Mouse (Mus musculus) adrenal gland, adult 2 months (tissue): ENCODE results near the gene Ptprf. TPM values are rescaled to one million over a fixed set of nuclear protein-coding genes. Genes with fewer than 3 reads are reported as not detected.

Experiments
- DNase-seq: peaks from one replicate; pipeline ENCODE4 v3.0.0; 2021
- polyA plus RNA-seq: library from polyadenylated mRNA; depleted of rRNA; stranded (reverse); fragments of >200 nt; gene quantifications from 2 replicates; pipeline ENCODE4 v1.2.3, GENCODE M21; 2012
- total RNA-seq, 2 experiments: library from RNA; stranded (reverse); gene quantifications; 2 replicates each; pipeline ENCODE4 v1.2.3; 2021

Gene Ptprf
- total and polyA plus RNA-seq, 3 experiments, result 34.9 to 87.8 (median 43.2) TPM

DNA sequence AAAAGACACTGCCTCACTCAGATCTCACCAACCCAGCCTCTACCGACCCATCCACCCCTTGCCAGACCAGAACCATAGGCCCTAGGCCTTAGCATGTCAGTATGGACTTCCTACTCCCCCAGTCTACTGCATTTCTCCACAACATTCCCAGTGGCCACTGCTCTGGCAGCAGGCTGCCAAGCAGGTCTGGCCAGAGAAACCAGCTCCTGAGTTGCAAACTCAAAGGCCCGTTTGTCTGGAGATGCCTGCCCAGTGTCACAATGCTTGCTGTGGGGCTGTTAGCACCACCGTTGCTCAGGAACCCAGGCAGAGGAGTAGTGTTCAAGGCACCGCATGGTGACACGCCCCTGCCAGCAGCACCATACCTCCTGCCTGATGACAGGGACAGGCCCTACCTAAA is 5.0 kb downstream of the Ptprf start:
- no peak for DNase-seq

DNA sequence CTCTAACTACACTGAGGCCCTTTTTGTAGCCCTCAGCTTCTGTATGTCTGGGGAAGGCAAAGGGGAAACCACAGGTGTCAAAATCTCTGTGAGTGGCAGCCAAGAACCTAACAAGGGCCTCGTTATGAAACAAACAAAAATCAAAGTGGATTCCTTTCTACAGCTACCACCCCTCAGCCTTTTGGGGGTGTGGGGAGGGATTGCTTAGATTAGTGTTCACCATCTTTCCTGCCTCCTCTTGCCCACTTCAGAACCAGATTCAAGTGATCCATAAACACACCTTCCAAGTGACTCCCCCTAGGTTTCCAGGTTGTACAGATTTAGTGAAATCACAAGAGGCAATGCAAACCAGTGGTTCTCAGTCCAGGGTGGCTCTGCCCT is 9.0 kb downstream of the Ptprf start:
- DNase-seq, result no peak

DNA sequence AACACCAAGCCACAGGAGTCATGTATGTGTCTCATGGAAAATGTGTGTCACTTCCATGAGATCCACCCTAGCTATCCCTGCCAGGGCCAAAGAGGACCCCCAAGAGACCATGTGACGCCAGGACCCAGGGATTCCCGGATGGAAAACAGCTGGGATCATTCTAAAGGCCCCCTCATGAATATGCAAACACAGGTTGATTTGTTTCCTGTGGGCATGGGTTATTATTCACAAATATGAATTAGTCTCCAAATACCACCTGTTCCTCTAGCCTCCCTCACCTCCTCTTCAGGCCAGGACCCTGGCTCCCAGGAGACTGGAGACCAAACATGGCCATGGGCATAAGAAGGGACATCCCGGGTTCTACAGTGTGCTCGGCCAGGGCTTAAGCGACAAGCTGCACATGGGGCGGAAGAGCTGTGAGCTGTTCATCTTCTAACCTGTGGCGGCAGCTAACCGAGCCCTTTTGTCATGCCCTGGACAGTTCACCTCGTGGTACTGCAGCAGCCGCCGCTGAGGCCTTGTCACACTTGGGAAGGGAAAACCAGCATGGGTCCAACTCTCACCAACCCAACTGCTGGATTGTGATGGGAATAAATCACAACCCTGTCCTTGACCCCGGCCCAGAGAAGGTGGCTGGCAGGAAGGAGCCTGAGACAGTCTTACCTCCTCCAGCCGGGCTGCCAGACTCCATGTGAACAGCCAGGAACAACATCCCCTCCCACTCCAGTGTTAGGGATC is 9.6 kb downstream of the Ptprf start:
- no peak for DNase-seq

DNA sequence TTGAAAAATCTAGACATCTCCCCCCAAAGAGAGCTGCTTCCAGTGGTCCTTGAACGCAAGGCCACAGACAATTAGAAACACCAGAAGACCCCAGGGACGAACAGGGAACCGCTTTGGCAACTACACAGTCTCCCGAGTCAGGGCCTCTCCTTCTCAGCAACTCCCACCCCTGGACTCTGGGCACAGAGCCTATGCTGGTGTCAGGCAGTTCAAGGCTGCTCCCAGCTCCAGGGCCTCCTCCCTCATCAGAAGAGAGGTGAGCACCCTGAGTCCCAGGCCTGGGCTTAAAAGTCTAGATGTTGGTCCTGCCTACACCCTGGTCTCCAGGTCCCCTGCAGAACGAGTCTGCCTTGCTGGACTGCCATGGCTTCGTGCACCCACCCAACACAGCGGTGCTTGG is 10.7 kb downstream of the Ptprf start:
- peak; percentile 86 for DNase-seq

GRCm38 (mm10) chr4:118276520-118277232 is 14.5 kb downstream of the Ptprf start:
- peak; percentile 83 for DNase-seq

GRCm38 (mm10) chr4:118275601-118276519 is 15.3 kb downstream of the Ptprf start:
- DNase-seq, result no peak

DNA sequence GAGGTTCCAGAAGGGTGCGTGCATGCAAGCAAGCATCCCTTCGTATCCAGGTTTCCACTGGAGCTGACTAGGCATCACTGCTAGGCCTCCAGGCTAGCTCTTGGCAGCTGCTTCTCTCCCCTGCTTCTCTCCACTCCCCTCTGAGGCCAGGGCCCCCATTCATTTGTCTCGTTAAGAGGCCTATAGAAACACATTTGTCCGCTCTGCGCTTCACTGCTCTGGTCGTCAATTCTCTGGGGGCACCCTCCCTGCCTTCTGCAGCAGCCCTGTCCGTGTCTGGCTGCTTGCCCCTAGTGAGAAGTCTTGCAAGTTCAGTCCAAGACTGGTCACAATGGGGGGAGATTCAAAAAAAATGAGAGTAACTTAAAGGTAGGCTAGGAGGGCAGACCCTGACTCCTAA is 16.7 kb downstream of the Ptprf start:
- no peak for DNase-seq

GRCm38 (mm10) chr4:118273998-118274397 is 17.2 kb downstream of the Ptprf start:
- DNase-seq, result no peak

DNA sequence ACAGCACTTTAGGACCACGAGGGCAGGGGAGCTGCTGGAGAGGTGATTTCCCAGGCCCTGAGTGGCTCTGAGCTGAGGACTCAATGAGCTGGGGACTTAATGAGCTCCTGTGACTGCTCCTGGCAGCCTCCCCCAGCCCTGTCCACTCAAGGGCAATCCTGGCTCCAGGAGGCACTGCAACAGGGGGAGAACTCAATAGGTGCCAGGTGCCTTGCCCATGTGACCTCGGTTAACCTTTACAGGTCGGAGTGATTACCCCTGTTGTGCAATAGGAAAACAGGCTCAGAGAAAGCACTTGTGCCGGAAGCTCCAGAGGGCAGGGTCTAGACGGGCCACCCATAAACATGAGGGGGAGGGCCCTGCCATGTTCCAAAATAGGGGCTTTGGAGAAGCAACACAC is 17.7 kb downstream of the Ptprf start:
- no peak for DNase-seq

GRCm38 (mm10) chr4:118272871-118273270 is 18.3 kb downstream of the Ptprf start:
- no peak for DNase-seq

DNA sequence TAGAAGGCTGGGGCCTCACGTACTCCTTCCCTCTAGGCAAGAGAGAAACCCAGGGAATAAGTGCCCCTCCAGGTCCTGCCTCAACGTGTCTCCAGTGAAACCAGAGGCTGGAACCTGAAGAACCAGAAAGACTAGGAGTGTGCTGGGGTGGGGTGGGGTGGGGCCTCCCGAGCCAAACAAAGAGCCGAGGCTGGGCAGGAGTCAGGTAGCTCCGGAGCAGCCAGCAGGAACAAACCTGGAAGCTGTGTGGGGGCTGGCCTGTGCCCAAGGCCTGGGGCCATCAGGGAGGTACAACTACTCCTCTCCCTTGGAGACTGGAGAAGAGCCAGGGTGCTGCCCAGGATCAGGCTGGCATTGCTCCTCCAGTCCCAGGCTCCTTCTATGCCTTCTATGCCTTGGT is 18.9 kb downstream of the Ptprf start:
- DNase-seq, result peak; percentile 58

GRCm38 (mm10) chr4:118271556-118272074 is 19.6 kb downstream of the Ptprf start:
- DNase-seq, result no peak

DNA sequence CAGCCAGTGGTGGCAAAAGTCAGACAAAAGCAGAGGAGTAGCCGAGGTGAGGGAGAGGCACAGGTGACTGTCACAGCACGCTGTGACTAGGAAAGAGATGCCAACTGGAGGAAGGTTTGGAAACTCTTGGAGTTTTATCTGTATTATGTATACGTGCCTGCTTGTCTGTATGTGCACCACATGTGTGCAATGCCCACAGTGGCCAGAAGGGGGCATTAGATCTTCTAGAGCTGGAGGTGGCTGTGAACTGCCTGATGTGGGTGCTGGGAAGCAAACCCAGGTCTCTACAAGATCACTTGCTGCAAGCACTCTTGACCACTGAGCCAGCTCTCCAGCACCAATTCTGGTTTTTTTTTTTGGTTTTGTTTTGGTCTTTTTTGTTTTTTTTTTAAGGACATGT is 20.5 kb downstream of the Ptprf start:
- DNase-seq, result no peak

- DNase-seq, result no peak
These were observed 21.2 kb downstream of the Ptprf start for GRCm38 (mm10) chr4:118269999-118270398.

GRCm38 (mm10) chr4:118268429-118269212 is 22.6 kb downstream of the Ptprf start:
- DNase-seq, result no peak

GRCm38 (mm10) chr4:118265557-118265956 is 25.6 kb downstream of the Ptprf start:
- peak; percentile 75 for DNase-seq

GRCm38 (mm10) chr4:118261771-118262473 is 29.3 kb downstream of the Ptprf start:
- DNase-seq, result no peak

- DNase-seq, result no peak
These were observed 29.9 kb downstream of the Ptprf start for GRCm38 (mm10) chr4:118261291-118261690.

DNA sequence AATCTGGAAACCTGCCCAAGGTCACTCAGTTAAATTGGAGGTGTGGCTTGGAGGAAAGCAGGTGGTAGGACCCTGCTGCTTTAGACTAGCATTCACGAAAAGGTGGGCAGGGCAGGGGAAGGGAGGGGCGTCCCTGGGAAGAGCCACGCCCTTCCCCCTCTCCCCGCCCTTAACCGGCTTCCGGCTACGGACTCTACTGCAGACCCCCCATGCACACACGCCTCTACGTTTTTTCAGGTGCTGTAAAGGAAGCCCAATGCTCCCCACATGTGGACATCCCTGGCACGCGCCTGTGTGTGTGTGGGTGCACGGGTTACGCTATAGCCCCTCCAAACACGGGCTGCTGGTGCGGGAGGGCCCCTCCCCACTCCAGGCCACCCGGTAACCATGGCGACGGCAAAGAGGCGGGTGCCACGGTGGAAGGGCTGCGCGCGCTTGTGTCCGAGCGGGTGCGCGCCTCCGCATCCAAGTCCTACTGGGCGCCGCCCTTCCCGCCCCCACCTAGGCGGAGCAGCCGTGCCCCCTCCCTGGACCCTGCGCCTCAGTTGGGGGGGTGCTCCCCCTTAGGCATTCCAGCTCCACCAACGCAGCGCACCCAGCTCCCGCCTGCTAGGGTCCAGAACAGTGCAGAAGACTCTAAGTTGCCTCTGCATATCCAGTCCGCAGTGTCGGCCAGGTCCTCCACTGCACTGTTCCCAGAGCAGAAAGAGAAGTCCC is 30.5 kb downstream of the Ptprf start:
- peak; percentile 85 for DNase-seq

DNA sequence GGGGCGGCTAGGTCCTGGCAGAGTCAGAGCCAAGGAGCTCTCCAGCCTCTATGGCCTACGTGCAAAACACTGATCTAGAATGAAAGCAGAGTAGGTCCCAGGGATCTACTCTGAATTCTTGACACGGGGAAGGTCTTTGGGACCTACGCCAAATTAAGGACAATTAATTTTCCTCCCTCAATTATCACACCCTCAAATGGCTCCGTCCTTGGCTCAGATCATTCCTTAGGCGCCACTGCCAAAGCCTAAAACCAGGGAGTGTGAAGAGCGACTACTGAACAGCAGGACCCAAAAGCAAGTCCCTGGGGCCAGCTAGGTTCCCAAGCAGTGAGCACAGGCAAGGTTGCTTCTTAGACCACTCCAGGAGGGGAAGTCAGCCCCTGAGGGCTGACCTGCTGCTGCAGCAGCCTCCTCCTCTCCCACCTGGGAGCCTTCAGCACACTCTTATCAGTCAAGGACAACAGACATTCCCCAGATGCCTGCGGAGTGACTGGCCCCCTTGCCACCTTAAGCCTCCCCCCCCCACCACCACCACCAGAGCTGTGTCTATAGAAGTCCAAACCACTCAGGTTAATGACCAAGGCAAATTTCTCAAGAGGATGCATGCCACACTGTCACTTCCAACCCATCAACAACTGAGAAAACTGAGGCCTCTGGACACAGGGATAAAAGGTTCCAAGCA is 31.3 kb downstream of the Ptprf start:
- no peak for DNase-seq
